Mouse (Mus musculus) megakaryocyte progenitor cell, adult 5-6 weeks (primary cell): ENCODE measurements around the gene Lgmn. TPM values are rescaled to one million over a fixed set of nuclear protein-coding genes. Genes with fewer than 3 reads are reported as not detected.

Source experiments
- ATAC-seq: replicated peaks from 2 replicates; pipeline ENCODE4 v1.8.0; 2016; ENCODE audit warnings: mild to moderate bottlenecking, moderate TSS enrichment, inconsistent platforms; ENCODE audit not compliant: poor library complexity
- total RNA-seq, 2 experiments: library from RNA; stranded (forward) in 1 of 2; stranded (reverse) in 1 of 2; fragments of 157-497, 149-512 nt in 1 of 2; fragments of 200-1000 nt in 1 of 2; gene quantifications; 2 replicates each; pipeline versions ENCODE4 v1.2.3 to v1.2.4; 2015 to 2017

The Lgmn gene
- total RNA-seq, 2 experiments from 2014 or later, result 2.2 to 2.9 TPM

- ATAC-seq, result no peak
These were observed 83.8 kb downstream of the Lgmn start for GRCm38 (mm10) chr12:102355784-102356183.

DNA sequence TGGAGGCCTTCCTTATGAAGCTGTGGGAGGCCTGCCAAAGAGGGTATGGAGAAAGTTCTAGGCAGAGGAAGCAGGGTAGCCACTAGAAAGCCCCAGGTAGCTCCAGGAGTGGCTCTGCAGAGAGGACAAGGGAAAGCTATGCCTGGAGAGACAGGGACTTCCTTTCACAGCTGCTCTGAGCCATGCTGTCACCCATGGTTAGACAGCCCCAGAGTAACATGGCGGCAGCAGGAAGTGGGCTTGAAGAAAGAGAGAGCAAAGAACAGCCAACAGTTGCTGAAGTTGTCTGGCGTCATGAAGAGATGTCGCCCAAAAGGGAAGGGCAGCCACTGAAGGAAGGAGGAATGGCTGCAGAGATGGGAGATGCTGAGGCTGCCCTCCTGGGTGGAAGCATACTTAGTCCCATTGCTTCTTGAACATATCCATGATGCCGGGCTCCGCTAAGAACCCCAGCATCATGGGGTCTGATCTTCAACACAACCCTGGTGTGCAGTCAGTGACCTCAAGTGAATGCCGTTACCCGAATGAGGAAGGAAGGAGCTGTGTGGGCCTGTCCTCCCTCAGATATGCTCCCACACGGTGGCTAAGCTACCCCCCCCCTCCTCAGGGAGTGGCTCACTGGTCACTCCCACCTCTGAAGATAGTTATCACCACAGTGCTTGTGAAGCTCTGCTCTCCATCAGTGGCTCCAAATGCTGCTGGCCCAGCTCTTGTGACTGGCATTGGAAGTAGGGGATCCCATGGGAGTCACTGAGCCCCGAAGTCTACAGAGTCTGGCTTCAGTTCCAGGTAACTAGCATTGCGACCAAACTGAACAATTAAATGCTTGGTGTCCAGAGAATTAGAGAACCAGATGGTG is 85.3 kb downstream of the Lgmn start:
- ATAC-seq, result peak; percentile 72

- ATAC-seq, result peak; percentile 40
These were observed 88.6 kb downstream of the Lgmn start for GRCm38 (mm10) chr12:102350997-102351396.

DNA sequence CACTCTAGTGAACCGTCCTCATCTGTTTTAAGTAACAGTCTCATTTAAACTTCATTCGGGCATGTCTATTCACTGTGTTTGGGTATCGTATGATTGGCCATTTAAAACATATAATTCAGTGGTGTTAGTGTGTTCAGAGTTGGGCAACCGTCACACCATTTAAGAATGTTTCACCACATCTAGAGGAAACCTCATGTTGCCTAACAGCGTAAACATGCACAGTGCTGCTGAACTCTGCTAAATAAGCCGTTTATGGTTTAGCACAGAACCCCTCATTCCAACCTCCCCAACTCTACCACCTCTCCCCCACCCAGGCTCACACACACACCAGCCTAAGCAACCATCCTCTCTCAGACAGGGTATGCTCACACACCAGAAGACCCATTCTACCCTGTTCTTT is 91.2 kb downstream of the Lgmn start:
- ATAC-seq, result peak; percentile 60

DNA sequence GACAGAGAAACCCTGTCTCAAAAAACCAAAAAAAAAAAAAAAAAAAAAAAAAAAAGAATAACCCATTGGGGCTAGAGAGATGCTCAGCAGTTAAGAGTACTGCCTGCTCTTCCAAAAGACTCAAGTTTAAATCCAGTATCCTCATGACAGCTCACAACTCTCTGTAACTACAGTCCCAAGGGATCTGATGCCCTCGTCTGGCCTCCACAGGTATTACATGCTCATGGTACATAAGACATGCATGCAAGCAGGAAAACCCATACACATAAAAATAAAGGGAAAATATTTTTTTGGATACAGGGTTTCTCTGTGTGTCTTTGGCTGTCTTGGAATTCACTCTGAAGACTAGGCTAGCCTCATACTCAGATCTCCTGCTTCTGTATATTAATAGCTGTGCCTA is 93.1 kb downstream of the Lgmn start:
- peak; percentile 53 for ATAC-seq

GRCm38 (mm10) chr12:102345031-102345815 is 94.4 kb downstream of the Lgmn start:
- no peak for ATAC-seq

Other genes with a start within 250 kb of the Lgmn start
- gene Rin3, start 156.8 kb downstream of the Lgmn start, total RNA-seq (2015), result 119 and 135 TPM in 2 replicates
- gene Rin3, start 156.8 kb downstream of the Lgmn start, total RNA-seq (2017), result 68.0 and 70.5 TPM in 2 replicates
- gene Golga5, start 29.3 kb upstream of the Lgmn start, total RNA-seq (2015), result 22.1 and 28.8 TPM in 2 replicates
- gene Golga5, start 29.3 kb upstream of the Lgmn start, total RNA-seq (2017), result 69.0 and 74.0 TPM in 2 replicates
- not detected in 2 replicates for gene Chga, start 115.2 kb upstream of the Lgmn start, total RNA-seq (2015)
- gene Chga, start 115.2 kb upstream of the Lgmn start, total RNA-seq (2017), result not detected in 2 replicates